Mouse (Mus musculus): Measurements from ENCODE around the gene Gm20532. TPM values are rescaled to one million over a fixed set of nuclear protein-coding genes. Genes with fewer than 3 reads are reported as not detected.

Gm20532 gene
- polyA plus RNA-seq (2014; fragmentation: Nextera tagmentation; extraction: Ambion mirVana): not detected in 2 replicates

GRCm38 (mm10) chr2:26586294-26587043 is at the start of gene Gm20532:
Gene Gm20532, plus strand, starts transcription at chr2:26586639.
- ATAC-seq (ENCODE audit: low FRiP score): peak; percentile 73
- H3K36me3 ChIP-seq (ENCODE audit: control insufficient read depth, insufficient read depth, low read length): no peaks in the 10 kb centered on the region
- H3K9ac ChIP-seq (ENCODE audit: low read depth, low read length): peak within 1 kb of the TSS; percentile 63
- H3K4me2 ChIP-seq (replicated peaks; ENCODE audit: low read depth, low read length): peak within 1 kb of the TSS; percentile 77
- no peaks in the 10 kb centered on the region for H3K27me3 ChIP-seq (ENCODE audit: control insufficient read depth, insufficient read depth, low read length)
- H3K4me1 ChIP-seq (replicated peaks; ENCODE audit: control insufficient read depth, insufficient read depth, low read length): no peaks in the 10 kb centered on the region
- H3K27ac ChIP-seq (ENCODE audit: low read depth, low read length): peak within 1 kb of the TSS; percentile 45; the same call in 1 of the 2 replicates
- peak within 1 kb of the TSS; percentile 52 for H3K4me3 ChIP-seq (ENCODE audit: low read depth, low read length)
- DNase-seq (ENCODE audit: low spot score): peak; percentile 87
- WGBS: 1% methylated on average over 63 of the region's 65 CpGs
- H3K9me3 ChIP-seq (ENCODE audit: control insufficient read depth, low read length): no peaks in the 10 kb centered on the region

- WGBS: 66% methylated on average over 2 of the region's 2 CpGs
- DNase-seq (ENCODE audit: low spot score) (no peak), ATAC-seq (ENCODE audit: low FRiP score) (no peak)
- Histone ChIP-seq H3K4me3 (ENCODE audit: low read depth, low read length) (no peak overlapping the region), H3K36me3 (ENCODE audit: control insufficient read depth, insufficient read depth, low read length) (no peaks in the 10 kb centered on the region), H3K9ac (ENCODE audit: low read depth, low read length) (no peak overlapping the region), H3K4me2 (replicated peaks; ENCODE audit: low read depth, low read length) (no peak overlapping the region), H3K4me1 (replicated peaks; ENCODE audit: control insufficient read depth, insufficient read depth, low read length) (peaks cover 21% of the 10 kb centered on the region), H3K27me3 (ENCODE audit: control insufficient read depth, insufficient read depth, low read length) (no peaks in the 10 kb centered on the region), H3K27ac (ENCODE audit: low read depth, low read length) (no peak overlapping the region), H3K9me3 (ENCODE audit: control insufficient read depth, low read length) (no peaks in the 10 kb centered on the region)
Measured at GRCm38 (mm10) chr2:26539516-26539915, 46.9 kb upstream of the Gm20532 start.

DNA sequence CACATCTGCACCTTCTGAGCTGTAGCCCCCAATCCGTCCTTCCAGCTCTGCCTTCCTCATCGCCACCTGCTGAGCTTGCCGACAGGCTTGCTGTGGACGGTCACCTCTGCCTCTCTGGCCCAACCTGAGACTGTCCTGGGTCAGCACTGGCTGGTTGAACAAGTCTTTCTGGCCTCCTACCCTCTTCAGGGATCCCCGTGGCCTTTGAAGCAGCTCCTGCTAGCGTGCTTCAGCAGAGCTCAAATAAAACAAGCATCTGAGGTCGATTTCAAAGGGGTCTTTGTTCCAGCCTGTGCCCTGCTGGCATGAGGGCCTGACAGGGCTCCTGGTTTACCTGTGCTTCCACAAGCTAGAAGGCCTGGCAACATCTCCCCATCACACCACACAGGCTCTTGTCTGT is 45.7 kb upstream of the Gm20532 start:
- H3K4me1 ChIP-seq (replicated peaks; ENCODE audit: control insufficient read depth, insufficient read depth, low read length): peaks cover 20% of the 10 kb centered on the region
- no peaks in the 10 kb centered on the region for H3K9me3 ChIP-seq (ENCODE audit: control insufficient read depth, low read length)
- H3K27ac ChIP-seq (ENCODE audit: low read depth, low read length): 0 out of 2 replicates have a peak overlapping the region, but pooled peaks have one; percentile 36
- no peaks in the 10 kb centered on the region for H3K27me3 ChIP-seq (ENCODE audit: control insufficient read depth, insufficient read depth, low read length)
- no peak overlapping the region for H3K4me2 ChIP-seq (replicated peaks; ENCODE audit: low read depth, low read length)
- DNase-seq (ENCODE audit: low spot score): no peak
- H3K36me3 ChIP-seq (ENCODE audit: control insufficient read depth, insufficient read depth, low read length): no peaks in the 10 kb centered on the region
- H3K9ac ChIP-seq (ENCODE audit: low read depth, low read length): peak overlapping the region; percentile 19; the same call in 1 of the 2 replicates
- WGBS: 26% methylated on average over 7 of the region's 7 CpGs
- H3K4me3 ChIP-seq (ENCODE audit: low read depth, low read length): no peak overlapping the region
- no peak for ATAC-seq (ENCODE audit: low FRiP score)

DNA sequence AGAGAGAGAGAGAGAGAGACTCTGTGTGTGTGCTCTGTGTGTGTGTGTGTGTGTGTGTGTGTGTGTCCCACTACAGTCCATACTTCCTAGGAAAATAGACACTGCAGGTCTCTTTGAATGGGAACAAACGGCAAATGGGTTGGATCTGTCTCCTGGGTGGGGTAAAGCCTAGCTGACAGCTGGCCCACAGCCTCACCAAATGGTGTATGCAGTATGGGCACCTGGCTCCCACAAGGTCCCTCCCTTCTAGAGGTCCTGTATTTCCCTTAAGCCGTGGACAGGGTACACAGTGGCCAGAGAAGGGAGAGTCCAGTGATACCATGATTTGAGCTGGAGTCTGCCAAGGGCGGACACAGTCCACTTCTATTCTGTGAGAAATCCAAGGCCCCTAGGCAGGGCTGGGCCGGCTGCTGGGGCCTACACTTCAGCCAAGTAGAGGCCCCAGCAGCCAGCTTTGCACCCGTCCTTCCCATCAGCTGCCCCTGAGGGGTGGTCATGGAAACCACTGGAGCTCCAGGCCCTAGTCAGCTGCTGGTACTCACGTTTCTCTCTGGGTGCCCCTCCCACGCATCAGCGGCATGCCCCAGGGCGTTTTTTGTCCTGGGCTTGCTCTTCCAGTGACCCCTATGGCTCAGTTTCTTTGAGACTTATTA is 45.1 kb upstream of the Gm20532 start:
- peak; percentile 42 for DNase-seq (ENCODE audit: low spot score)
- ATAC-seq (ENCODE audit: low FRiP score): 0 out of 2 replicates have a peak, but pooled peaks have one; percentile 27
- Histone ChIP-seq H3K27me3 (ENCODE audit: control insufficient read depth, insufficient read depth, low read length) (no peaks in the 10 kb centered on the region), H3K36me3 (ENCODE audit: control insufficient read depth, insufficient read depth, low read length) (no peaks in the 10 kb centered on the region), H3K27ac (ENCODE audit: low read depth, low read length) (peak overlapping the region; percentile 30; the same call in 1 of the 2 replicates), H3K9ac (ENCODE audit: low read depth, low read length) (0 out of 2 replicates have a peak overlapping the region, but pooled peaks have one; percentile 15), H3K4me3 (ENCODE audit: low read depth, low read length) (no peak overlapping the region), H3K4me2 (replicated peaks; ENCODE audit: low read depth, low read length) (no peak overlapping the region), H3K4me1 (replicated peaks; ENCODE audit: control insufficient read depth, insufficient read depth, low read length) (peaks cover 13% of the 10 kb centered on the region), H3K9me3 (ENCODE audit: control insufficient read depth, low read length) (no peaks in the 10 kb centered on the region)
- 35% methylated on average over 9 of the region's 9 CpGs for WGBS

DNA sequence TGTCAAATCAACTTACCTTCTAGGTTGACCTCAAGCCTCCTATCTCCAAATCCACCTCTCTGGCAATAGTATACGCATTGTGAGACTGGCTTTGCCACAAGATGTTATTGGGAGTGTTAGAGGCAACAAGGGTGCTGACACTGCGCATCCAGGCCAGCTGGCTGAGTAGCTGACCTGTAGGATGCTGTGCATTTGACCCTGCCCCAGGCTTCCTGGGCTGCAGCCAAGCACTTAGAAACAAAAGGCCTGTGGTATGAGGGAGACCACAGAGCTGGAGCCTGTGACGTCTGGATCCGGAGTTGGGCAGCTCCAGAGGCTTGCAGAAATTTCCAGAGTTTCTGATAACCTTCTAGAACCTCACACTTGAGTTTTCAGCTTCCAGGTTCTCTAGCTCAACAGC is 43.3 kb upstream of the Gm20532 start:
- no peak overlapping the region for H3K27ac ChIP-seq (ENCODE audit: low read depth, low read length)
- 76% methylated on average over 4 of the region's 4 CpGs for whole genome bisulfite sequencing

GRCm38 (mm10) chr2:26543768-26544167 is 42.7 kb upstream of the Gm20532 start:
- H3K9me3 ChIP-seq (ENCODE audit: control insufficient read depth, low read length): no peaks in the 10 kb centered on the region
- WGBS: 89% methylated on average over 8 of the region's 8 CpGs

More for the DNA sequence above, 43.3 kb upstream of the Gm20532 start:
- H3K36me3 ChIP-seq (ENCODE audit: control insufficient read depth, insufficient read depth, low read length): no peaks in the 10 kb centered on the region
- ATAC-seq (ENCODE audit: low FRiP score) (no peak), DNase-seq (ENCODE audit: low spot score) (no peak)
- H3K9me3 ChIP-seq (ENCODE audit: control insufficient read depth, low read length): no peaks in the 10 kb centered on the region
- H3K4me1 ChIP-seq (replicated peaks; ENCODE audit: control insufficient read depth, insufficient read depth, low read length): peaks cover 18% of the 10 kb centered on the region
- H3K27me3 ChIP-seq (ENCODE audit: control insufficient read depth, insufficient read depth, low read length): no peaks in the 10 kb centered on the region
- H3K4me2 ChIP-seq (replicated peaks; ENCODE audit: low read depth, low read length): no peak overlapping the region
- H3K4me3 ChIP-seq (ENCODE audit: low read depth, low read length): no peak overlapping the region
- H3K9ac ChIP-seq (ENCODE audit: low read depth, low read length): no peak overlapping the region

DNA sequence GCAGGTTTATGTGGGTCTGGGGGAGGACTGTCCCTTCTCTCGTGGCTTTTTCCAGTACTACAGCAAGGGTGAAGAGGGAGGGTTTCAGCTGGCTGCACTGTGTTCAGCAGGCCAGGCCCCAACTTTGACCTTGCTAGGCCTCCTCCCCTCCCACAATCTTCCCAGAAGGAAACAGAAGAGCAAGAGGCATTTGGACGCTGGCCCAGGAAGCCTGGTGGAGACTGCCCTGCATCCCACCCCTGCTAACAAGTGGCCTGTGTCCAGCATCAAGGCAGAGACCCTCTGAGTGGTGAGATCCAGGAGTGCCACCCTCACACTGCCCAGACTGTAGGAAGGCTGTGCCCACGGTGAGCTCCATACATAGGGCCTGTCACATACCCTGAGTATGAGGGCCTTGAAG is 42.2 kb upstream of the Gm20532 start:
- no peak overlapping the region for H3K27ac ChIP-seq (ENCODE audit: low read depth, low read length)
- no peaks in the 10 kb centered on the region for H3K36me3 ChIP-seq (ENCODE audit: control insufficient read depth, insufficient read depth, low read length)
- no peak for DNase-seq (ENCODE audit: low spot score)
- H3K9me3 ChIP-seq (ENCODE audit: control insufficient read depth, low read length): no peaks in the 10 kb centered on the region
- no peak overlapping the region for H3K4me2 ChIP-seq (replicated peaks; ENCODE audit: low read depth, low read length)
- H3K27me3 ChIP-seq (ENCODE audit: control insufficient read depth, insufficient read depth, low read length): no peaks in the 10 kb centered on the region
- H3K4me1 ChIP-seq (replicated peaks; ENCODE audit: control insufficient read depth, insufficient read depth, low read length): peaks cover 17% of the 10 kb centered on the region
- H3K4me3 ChIP-seq (ENCODE audit: low read depth, low read length): no peak overlapping the region
- no peak for ATAC-seq (ENCODE audit: low FRiP score)
- H3K9ac ChIP-seq (ENCODE audit: low read depth, low read length): no peak overlapping the region
- WGBS: 72% methylated on average over 3 of the region's 3 CpGs

More at GRCm38 (mm10) chr2:26543768-26544167, 42.7 kb upstream of the Gm20532 start:
- H3K4me2 ChIP-seq (replicated peaks; ENCODE audit: low read depth, low read length): no peak overlapping the region
- no peak overlapping the region for H3K9ac ChIP-seq (ENCODE audit: low read depth, low read length)
- H3K4me1 ChIP-seq (replicated peaks; ENCODE audit: control insufficient read depth, insufficient read depth, low read length): peaks cover 17% of the 10 kb centered on the region
- no peak for ATAC-seq (ENCODE audit: low FRiP score)
- no peak overlapping the region for H3K4me3 ChIP-seq (ENCODE audit: low read depth, low read length)
- no peaks in the 10 kb centered on the region for H3K36me3 ChIP-seq (ENCODE audit: control insufficient read depth, insufficient read depth, low read length)
- no peak for DNase-seq (ENCODE audit: low spot score)
- no peak overlapping the region for H3K27ac ChIP-seq (ENCODE audit: low read depth, low read length)
- no peaks in the 10 kb centered on the region for H3K27me3 ChIP-seq (ENCODE audit: control insufficient read depth, insufficient read depth, low read length)

DNA sequence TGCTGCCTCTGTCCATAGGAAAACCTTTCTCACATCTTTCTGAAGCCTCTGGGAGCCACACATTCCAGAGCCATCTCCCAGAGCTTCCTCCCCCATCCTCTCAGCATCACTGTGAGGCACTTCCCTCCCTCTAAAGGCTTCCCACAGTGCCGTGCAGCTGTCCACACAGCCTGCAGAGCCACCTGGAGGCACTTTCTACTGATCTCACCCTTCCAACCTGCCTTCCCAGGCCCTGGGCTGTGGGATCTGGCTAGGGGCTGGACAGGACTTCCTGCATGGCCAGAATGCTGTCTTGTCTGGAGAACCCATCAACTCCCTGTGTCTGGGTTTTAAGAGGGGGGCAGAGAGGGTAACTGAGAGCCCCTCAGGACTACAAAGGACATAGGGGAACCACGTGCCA is 39.0 kb upstream of the Gm20532 start:
- Histone ChIP-seq H3K9ac (ENCODE audit: low read depth, low read length) (no peak overlapping the region), H3K9me3 (ENCODE audit: control insufficient read depth, low read length) (no peaks in the 10 kb centered on the region), H3K4me1 (replicated peaks; ENCODE audit: control insufficient read depth, insufficient read depth, low read length) (peaks cover 7% of the 10 kb centered on the region; the same call in 1 of the 2 replicates), H3K4me2 (replicated peaks; ENCODE audit: low read depth, low read length) (no peak overlapping the region), H3K36me3 (ENCODE audit: control insufficient read depth, insufficient read depth, low read length) (no peaks in the 10 kb centered on the region), H3K27me3 (ENCODE audit: control insufficient read depth, insufficient read depth, low read length) (no peaks in the 10 kb centered on the region), H3K27ac (ENCODE audit: low read depth, low read length) (no peak overlapping the region), H3K4me3 (ENCODE audit: low read depth, low read length) (no peak overlapping the region)
- DNase-seq (ENCODE audit: low spot score): peak; percentile 39
- ATAC-seq (ENCODE audit: low FRiP score): no peak
- 22% methylated on average over 2 of the region's 2 CpGs for WGBS

Measured in hindbrain, embryonic 11.5 days (tissue).